Comparison of ENCODE assay signal across 9 mouse cellular contexts in genomic region chrX:107815502-107816217, GRCm38 (mm10). TPM values are rescaled to one million over a fixed set of nuclear protein-coding genes. Genes with fewer than 3 reads are reported as not detected.
A peak's percentile ranks its signal among the peaks of the same experiment; 100 is the strongest.
DNase-seq lines count a peak whose midpoint lies in the region; ATAC-seq and TF ChIP-seq lines count a peak whose summit lies in the region.
"Had no signal": no experiment of that assay in that cellular context is flagged by ENCODE, and none has a peak within 500 bp of the region (broad histone marks: within the 10 kb centered on the region; RNA-seq: fewer than 3 reads in every experiment).

No protein-coding gene starts in this region.

- H3K36me3 ChIP-seq in E14TG2a.4 (ENCODE audit: insufficient read depth, low read length): no peaks in the 10 kb centered on the region
- no peaks in the 10 kb centered on the region for H3K36me3 ChIP-seq in heart, postnatal 0 days (replicated peaks; ENCODE audit: control insufficient read depth, insufficient read depth, low read length)
- no peaks in the 10 kb centered on the region for H3K36me3 ChIP-seq in lung, embryonic 14.5 days (ENCODE audit: insufficient read depth)

- H3K9me3 ChIP-seq in E14TG2a.4 (ENCODE audit: low read length): no peaks in the 10 kb centered on the region
- no peaks in the 10 kb centered on the region for H3K9me3 ChIP-seq in heart, postnatal 0 days (replicated peaks; ENCODE audit: control insufficient read depth, low read length)
- H3K9me3 ChIP-seq in lung, embryonic 14.5 days (ENCODE audit: low read depth, low read length): no peaks in the 10 kb centered on the region

- no peak for TF ChIP-seq EP300 in heart, postnatal 0 days (IDR thresholded peaks at IDR 0.05; ENCODE audit: low read depth)

- H3K4me2 ChIP-seq in heart, postnatal 0 days (ENCODE audit: low read depth, low read length): peak overlapping the region; percentile 63
- peak overlapping the region; percentile 61 for H3K4me2 ChIP-seq in lung, embryonic 14.5 days

- H3K27ac ChIP-seq in bone marrow, adult 2 months (ENCODE audit: control insufficient read depth, insufficient read depth, low read depth, low read length, poor library complexity): no peak overlapping the region; the same call in 1 of the 2 replicates
- H3K27ac ChIP-seq in embryonic fibroblast, embryonic 13.5 days (ENCODE audit: insufficient read depth, low read length): no peak overlapping the region
- peak overlapping the region; percentile 74 for H3K27ac ChIP-seq in heart, postnatal 0 days (ENCODE audit: low read depth)
- H3K27ac ChIP-seq in lung, embryonic 14.5 days (ENCODE audit: low read depth): peak overlapping the region; percentile 63; the same call in 1 of the 2 replicates
- no peak overlapping the region for H3K27ac ChIP-seq in olfactory bulb, adult 2 months (ENCODE audit: insufficient read depth, low read depth, low read length)

- no peaks in the 10 kb centered on the region for H3K27me3 ChIP-seq in E14TG2a.4 (ENCODE audit: insufficient read depth, low read length)
- no peaks in the 10 kb centered on the region for H3K27me3 ChIP-seq in heart, postnatal 0 days (ENCODE audit: control insufficient read depth, insufficient read depth, low read length)
- H3K27me3 ChIP-seq in lung, embryonic 14.5 days (ENCODE audit: insufficient read depth, low read length): no peaks in the 10 kb centered on the region

- no peaks in the 10 kb centered on the region for H3K4me1 ChIP-seq in E14TG2a.4 (replicated peaks; ENCODE audit: low read depth, low read length)
- no peaks in the 10 kb centered on the region for H3K4me1 ChIP-seq in bone marrow, adult 2 months (ENCODE audit: control insufficient read depth, insufficient read depth, low read length)
- no peaks in the 10 kb centered on the region for H3K4me1 ChIP-seq in embryonic fibroblast, embryonic 13.5 days (ENCODE audit: control insufficient read depth, insufficient read depth, low read length)
- no peaks in the 10 kb centered on the region for H3K4me1 ChIP-seq in heart, postnatal 0 days (ENCODE audit: control insufficient read depth, insufficient read depth)
- no peaks in the 10 kb centered on the region for H3K4me1 ChIP-seq in lung, embryonic 14.5 days (ENCODE audit: insufficient read depth)
- H3K4me1 ChIP-seq in olfactory bulb, adult 2 months (ENCODE audit: control insufficient read depth, insufficient read depth, low read length): no peaks in the 10 kb centered on the region

- no peak for TF ChIP-seq CTCF in E14TG2a.4 (conservative IDR thresholded peaks at IDR 0.05; ENCODE audit: low read length)
- TF ChIP-seq CTCF in bone marrow, adult 2 months (IDR thresholded peaks at IDR 0.05; ENCODE audit: control insufficient read depth, insufficient read depth, low read length): no peak
- TF ChIP-seq CTCF in embryonic fibroblast, embryonic 13.5 days (IDR thresholded peaks at IDR 0.05; ENCODE audit: borderline replicate concordance, insufficient read depth, low read length): no peak
- TF ChIP-seq CTCF in heart, postnatal 0 days (IDR thresholded peaks at IDR 0.05; ENCODE audit: low read depth): no peak
- no peak for TF ChIP-seq CTCF in lung, embryonic 14.5 days (IDR thresholded peaks at IDR 0.05; ENCODE audit: low read depth)
- no peak for TF ChIP-seq CTCF in olfactory bulb, adult 2 months (IDR thresholded peaks at IDR 0.05; ENCODE audit: insufficient read depth, low read depth, low read length)

- TF ChIP-seq POLR2A in bone marrow, adult 2 months (IDR thresholded peaks at IDR 0.05; ENCODE audit: borderline replicate concordance, control insufficient read depth, low read depth, low read length): no peak
- no peak for TF ChIP-seq POLR2A in embryonic fibroblast, embryonic 13.5 days (IDR thresholded peaks at IDR 0.05; ENCODE audit: low read depth, low read length)
- TF ChIP-seq POLR2A in olfactory bulb, adult 2 months (IDR thresholded peaks at IDR 0.05; ENCODE audit: insufficient read depth, low read depth, low read length): no peak

- peak; percentile 73 for ATAC-seq in heart, postnatal 0 days (ENCODE audit: insufficient read depth, low read depth)
- ATAC-seq in lung, embryonic 14.5 days (ENCODE audit: insufficient read depth): peak; percentile 86

- H3K9ac ChIP-seq in heart, postnatal 0 days (replicated peaks; ENCODE audit: low read depth, low read length): peak overlapping the region; percentile 78
- peak overlapping the region; percentile 71 for H3K9ac ChIP-seq in lung, embryonic 14.5 days

- WGBS in bone marrow, adult 2 months: 19% methylated on average over 32 of the region's 32 CpGs
- WGBS in heart, postnatal 0 days: 19% methylated on average over 32 of the region's 32 CpGs
- 17% methylated on average over 31 of the region's 32 CpGs for WGBS in lung, embryonic 14.5 days
- 19% methylated on average over 31 of the region's 32 CpGs for WGBS in olfactory bulb, adult 2 months

- H3K4me3 ChIP-seq in E14TG2a.4 (replicated peaks; ENCODE audit: low read length): peak overlapping the region; percentile 55
- peak overlapping the region; percentile 63 for H3K4me3 ChIP-seq in bone marrow, adult 2 months (replicated peaks; ENCODE audit: control insufficient read depth, low read depth, low read length)
- peak overlapping the region; percentile 76 for H3K4me3 ChIP-seq in embryonic fibroblast, embryonic 13.5 days (ENCODE audit: insufficient read depth, low read length)
- peak overlapping the region; percentile 75 for H3K4me3 ChIP-seq in heart, postnatal 0 days (ENCODE audit: low read depth, low read length)
- peak overlapping the region; percentile 56 for H3K4me3 ChIP-seq in lung, embryonic 14.5 days (ENCODE audit: low read depth, low read length)
- peak overlapping the region; percentile 54 for H3K4me3 ChIP-seq in olfactory bulb, adult 2 months (ENCODE audit: insufficient read depth, low read depth, low read length)

- peak; percentile 11 for DNase-seq in heart, postnatal 0 days (ENCODE audit: low spot score)
- DNase-seq in kidney, postnatal 25 days: peak; percentile 32 to 53
- DNase-seq in lung, embryonic 14.5 days: peak; percentile 40
- DNase-seq in yolk sac, embryonic 10.5 days (ENCODE audit: low spot score): no peak

RNA-seq across cellular contexts. Expression of gene 2610002M06Rik, which starts 0.5 kb away (rescaled TPM):
- 2.8 and 8.5 TPM in 2 replicates for polyA plus RNA-seq in bone marrow, adult 2 months (2011; ENCODE audit: insufficient read depth, insufficient read length, low replicate concordance, missing spikeins)
- 14.7 and 17.6 TPM in 2 replicates for polyA plus RNA-seq in embryonic fibroblast, embryonic 13.5 days (2011; ENCODE audit: insufficient read length, low read depth, missing spikeins)
- 5.5 and 5.9 TPM in 2 replicates for total RNA-seq in heart, postnatal 0 days (2014; rRNA removed; ENCODE audit: low replicate concordance)
- 9.2 and 10.0 TPM in 2 replicates for polyA plus RNA-seq in heart, postnatal 0 days (2015; fragmentation: Nextera tagmentation; extraction: Ambion mirVana)
- 12.3 and 14.1 TPM in 2 replicates for polyA plus RNA-seq in lung, embryonic 14.5 days (2014; fragmentation: Nextera tagmentation; extraction: Ambion mirVana)
- not detected in 2 replicates for polyA plus RNA-seq in olfactory bulb, adult 2 months (2012; ENCODE audit: insufficient read depth, insufficient read length, low replicate concordance, missing spikeins)

RNA-seq across cellular contexts. Expression of gene Tent5d, which starts 23.3 kb away (rescaled TPM):
- polyA plus RNA-seq in bone marrow, adult 2 months (2011; ENCODE audit: insufficient read depth, insufficient read length, low replicate concordance, missing spikeins): not detected in 2 replicates
- polyA plus RNA-seq in embryonic fibroblast, embryonic 13.5 days (2011; ENCODE audit: insufficient read length, low read depth, missing spikeins): not detected in 2 replicates
- total RNA-seq in heart, postnatal 0 days (2014; rRNA removed; ENCODE audit: low replicate concordance): 0.08 TPM in 1 of 2 replicates, not detected in the other
- 0.18 and 0.34 TPM in 2 replicates for polyA plus RNA-seq in heart, postnatal 0 days (2015; fragmentation: Nextera tagmentation; extraction: Ambion mirVana)
- 0.14 TPM in 1 of 2 replicates, not detected in the other for polyA plus RNA-seq in lung, embryonic 14.5 days (2014; fragmentation: Nextera tagmentation; extraction: Ambion mirVana)
- not detected in 2 replicates for polyA plus RNA-seq in olfactory bulb, adult 2 months (2012; ENCODE audit: insufficient read depth, insufficient read length, low replicate concordance, missing spikeins)
- total RNA-seq: left cerebral cortex, adult 18-20 months had no signal

Comparison
In these comparisons a context has a peak if more than half of its experiments do, and no peak if none do; other contexts are left out.
1. H3K27ac ChIP-seq: peak in heart, postnatal 0 days (single experiment) and lung, embryonic 14.5 days (single experiment); none in bone marrow, adult 2 months (single experiment), embryonic fibroblast, embryonic 13.5 days (single experiment) and olfactory bulb, adult 2 months (single experiment).
2. Peak in every context shown above with its lines, with median percentiles within 50 percentile points of each other: H3K4me3 ChIP-seq.